Mouse (Mus musculus): ENCODE data around the gene Txn2. TPM values are rescaled to one million over a fixed set of nuclear protein-coding genes. Genes with fewer than 3 reads are reported as not detected.

The Txn2 gene
- total RNA-seq, 2 experiments from 2014 or later = 89.0 to 226 TPM

GRCm38 (mm10) chr15:77934968-77935367 lies 6.2 kb upstream of the Txn2 start:
- ATAC-seq (replicated peaks; ENCODE audit: poor library complexity, severe bottlenecking) = no peak

GRCm38 (mm10) chr15:77934326-77934725 lies 5.5 kb upstream of the Txn2 start:
- ATAC-seq (replicated peaks; ENCODE audit: poor library complexity, severe bottlenecking) = peak; percentile 30

GRCm38 (mm10) chr15:77933770-77934169 lies 5.0 kb upstream of the Txn2 start:
- ATAC-seq (replicated peaks; ENCODE audit: poor library complexity, severe bottlenecking) = peak; percentile 45

- ATAC-seq (replicated peaks; ENCODE audit: poor library complexity, severe bottlenecking) = no peak
Observed at GRCm38 (mm10) chr15:77933222-77933621, 4.4 kb upstream of the Txn2 start.

- ATAC-seq (replicated peaks; ENCODE audit: poor library complexity, severe bottlenecking) = peak; percentile 40
Observed at GRCm38 (mm10) chr15:77931689-77932016, 2.8 kb upstream of the Txn2 start.

- no peak for ATAC-seq (replicated peaks; ENCODE audit: poor library complexity, severe bottlenecking)
Observed at GRCm38 (mm10) chr15:77930986-77931688, 2.3 kb upstream of the Txn2 start.

GRCm38 (mm10) chr15:77929804-77930203 lies 998 bp upstream of the Txn2 start:
- ATAC-seq (replicated peaks; ENCODE audit: poor library complexity, severe bottlenecking) = no peak

- ATAC-seq (replicated peaks; ENCODE audit: poor library complexity, severe bottlenecking) = no peak
Observed at GRCm38 (mm10) chr15:77928091-77928490, 715 bp downstream of the Txn2 start.

- no peak for ATAC-seq (replicated peaks; ENCODE audit: poor library complexity, severe bottlenecking)
Observed at GRCm38 (mm10) chr15:77926921-77927320, 1.9 kb downstream of the Txn2 start.

- no peak for ATAC-seq (replicated peaks; ENCODE audit: poor library complexity, severe bottlenecking)
Observed at GRCm38 (mm10) chr15:77925195-77925594, 3.6 kb downstream of the Txn2 start.

- no peak for ATAC-seq (replicated peaks; ENCODE audit: poor library complexity, severe bottlenecking)
Observed at GRCm38 (mm10) chr15:77923267-77924035, 5.4 kb downstream of the Txn2 start.

GRCm38 (mm10) chr15:77922710-77923109 lies 6.1 kb downstream of the Txn2 start:
- ATAC-seq (replicated peaks; ENCODE audit: poor library complexity, severe bottlenecking) = no peak

GRCm38 (mm10) chr15:77921636-77922035 lies 7.2 kb downstream of the Txn2 start:
- ATAC-seq (replicated peaks; ENCODE audit: poor library complexity, severe bottlenecking) = no peak

- ATAC-seq (replicated peaks; ENCODE audit: poor library complexity, severe bottlenecking) = no peak
Observed at GRCm38 (mm10) chr15:77920511-77921462, 8.0 kb downstream of the Txn2 start.

- no peak for ATAC-seq (replicated peaks; ENCODE audit: poor library complexity, severe bottlenecking)
Observed at GRCm38 (mm10) chr15:77919441-77919840, 9.4 kb downstream of the Txn2 start.

GRCm38 (mm10) chr15:77916851-77917544 lies 11.8 kb downstream of the Txn2 start:
- peak; percentile 63 for ATAC-seq (replicated peaks; ENCODE audit: poor library complexity, severe bottlenecking)

GRCm38 (mm10) chr15:77915287-77915686 lies 13.5 kb downstream of the Txn2 start:
- ATAC-seq (replicated peaks; ENCODE audit: poor library complexity, severe bottlenecking) = no peak

- no peak for ATAC-seq (replicated peaks; ENCODE audit: poor library complexity, severe bottlenecking)
Observed at GRCm38 (mm10) chr15:77914507-77914906, 14.3 kb downstream of the Txn2 start.

GRCm38 (mm10) chr15:77913054-77913453 lies 15.8 kb downstream of the Txn2 start:
- ATAC-seq (replicated peaks; ENCODE audit: poor library complexity, severe bottlenecking) = no peak

- no peak for ATAC-seq (replicated peaks; ENCODE audit: poor library complexity, severe bottlenecking)
Observed at GRCm38 (mm10) chr15:77912585-77912984, 16.2 kb downstream of the Txn2 start.
